Mouse (Mus musculus) ovary, postnatal 10 days (tissue): ENCODE data around the gene Ints4.
A peak's percentile ranks its signal among the peaks of the same experiment; 100 is the strongest.

Experiments used
- DNase-seq: peaks from one replicate; pipeline ENCODE4 v3.0.0; 2022; ENCODE audit warnings: low spot score

Gene Ints4

GRCm38 (mm10) chr7:97546462-97546861 lies 65.7 kb downstream of the Ints4 start:
- no peak for DNase-seq

- no peak for DNase-seq
These were observed 68.5 kb downstream of the Ints4 start for GRCm38 (mm10) chr7:97549301-97549700.

- no peak for DNase-seq
These were observed 69.9 kb downstream of the Ints4 start for GRCm38 (mm10) chr7:97550673-97551072.

GRCm38 (mm10) chr7:97563576-97563975 lies 82.8 kb downstream of the Ints4 start:
- no peak for DNase-seq

- DNase-seq = no peak
These were observed 88.6 kb downstream of the Ints4 start for GRCm38 (mm10) chr7:97569372-97569771.

GRCm38 (mm10) chr7:97570389-97570788 lies 89.6 kb downstream of the Ints4 start:
- no peak for DNase-seq

- DNase-seq = no peak
These were observed 97.8 kb downstream of the Ints4 start for GRCm38 (mm10) chr7:97578361-97579066.

GRCm38 (mm10) chr7:97579067-97579975 lies 98.6 kb downstream of the Ints4 start, which contains the start of the genes Aamdc and Rsf1:
Gene Aamdc (minus strand): TSS chr7:97579497.
Gene Rsf1 (plus strand): TSS chr7:97579889.
- DNase-seq = peak; percentile 69

- DNase-seq = peak; percentile 45
These were observed 99.5 kb downstream of the Ints4 start for GRCm38 (mm10) chr7:97579976-97580842.

- peak; percentile 49 for DNase-seq
These were observed 100.1 kb downstream of the Ints4 start for GRCm38 (mm10) chr7:97580843-97581214.

GRCm38 (mm10) chr7:97588506-97588905 lies 107.8 kb downstream of the Ints4 start:
- DNase-seq = no peak

- no peak for DNase-seq
These were observed 109.7 kb downstream of the Ints4 start for GRCm38 (mm10) chr7:97590488-97590887.
